Mouse (Mus musculus) cerebral cortex, adult 2 months (tissue): ENCODE results near the gene Glt6d1.

Experiments used
- WGBS: fragments of 180-500 bp; shearing (Covaris S2); methylation state at CpG from one replicate; pipeline ENCODE4 v1.1.7; 2018; 5-methylcytosine and 5-hydroxymethylcytosine counted together

Glt6d1 gene

GRCm38 (mm10) chr2:25797635-25798034 is 18.0 kb downstream of the Glt6d1 start:
- 46% methylated on average over 2 of the region's 2 CpGs for WGBS

DNA sequence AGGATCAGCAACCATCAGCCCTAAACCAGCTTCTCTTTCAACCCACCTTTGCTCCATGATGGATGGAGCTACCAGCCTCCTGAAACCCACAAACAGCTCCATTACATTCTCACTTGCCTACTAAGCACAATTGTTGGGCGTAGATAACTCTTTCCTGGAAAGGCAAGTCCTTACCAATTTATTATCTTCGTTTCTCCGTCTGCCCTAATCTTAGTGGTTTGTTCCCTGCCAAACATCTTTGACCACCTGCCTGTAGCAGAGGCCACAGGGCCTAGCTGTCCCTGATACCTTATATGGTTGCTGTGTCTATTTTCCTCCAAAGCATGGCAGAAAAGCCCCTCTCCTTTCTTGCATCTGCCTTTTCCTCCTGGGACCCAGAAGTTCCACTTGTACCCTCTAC is 26.6 kb downstream of the Glt6d1 start:
- 91% methylated on average over 3 of the region's 3 CpGs for WGBS

- WGBS: 63% methylated on average over 5 of the region's 5 CpGs
Measured at GRCm38 (mm10) chr2:25785573-25786322, 29.9 kb downstream of the Glt6d1 start.

DNA sequence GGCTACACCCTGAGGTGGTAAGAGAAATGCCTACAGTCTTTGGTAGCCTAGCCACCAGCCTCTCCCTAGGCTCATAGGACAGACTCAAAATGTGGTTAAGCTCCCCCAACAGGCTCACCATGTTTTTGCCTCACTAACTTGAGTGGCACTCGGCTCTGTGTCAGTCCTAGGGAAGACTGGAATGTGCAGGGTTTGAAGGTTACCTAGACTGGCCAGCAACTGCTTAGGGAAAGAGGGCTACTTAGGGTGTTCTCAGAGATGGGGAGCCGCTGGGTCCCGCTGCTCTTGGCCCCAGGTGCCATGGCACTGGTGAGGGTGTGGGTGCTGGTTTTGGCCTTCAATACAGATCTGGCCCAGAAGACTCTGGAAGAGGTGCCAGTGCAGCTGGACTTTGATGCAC is 33.7 kb downstream of the Glt6d1 start, which contains the start of gene Gm13539:
Gene Gm13539 (plus strand): TSS at position 301 of the 400 bp plus-strand sequence.
- WGBS: 92% methylated on average over 3 of the region's 3 CpGs

GRCm38 (mm10) chr2:25780921-25781320 is 34.7 kb downstream of the Glt6d1 start:
- 78% methylated on average over 4 of the region's 4 CpGs for WGBS

GRCm38 (mm10) chr2:25779076-25779475 is 36.6 kb downstream of the Glt6d1 start:
- 88% methylated on average over 9 of the region's 9 CpGs for WGBS

- 94% methylated on average over 1 of the region's 1 CpGs for WGBS
Measured at GRCm38 (mm10) chr2:25776717-25777116, 38.9 kb downstream of the Glt6d1 start, which contains the start of gene Lcn11. Gene Lcn11, plus strand, starts transcription at chr2:25777017.

DNA sequence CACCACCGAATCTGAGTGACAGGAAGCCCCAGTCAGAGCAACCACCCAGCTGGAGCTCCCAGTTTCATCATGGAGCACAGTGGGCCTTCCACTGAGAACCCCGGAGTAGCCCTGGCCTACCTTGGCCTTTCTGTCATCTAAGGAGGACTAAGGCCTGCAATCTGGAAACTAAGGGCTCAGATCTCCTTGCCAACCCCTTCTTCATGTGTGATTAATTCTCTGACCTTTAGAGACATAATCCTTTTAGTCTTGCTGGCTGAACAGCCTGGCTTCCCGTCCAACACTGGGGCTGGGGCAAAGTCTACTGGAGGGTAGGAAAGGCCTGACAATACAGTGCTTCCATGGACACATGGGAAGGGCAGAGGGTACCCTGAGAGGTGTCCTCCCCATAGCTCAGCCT is 39.7 kb downstream of the Glt6d1 start:
- 80% methylated on average over 3 of the region's 3 CpGs for WGBS

- WGBS: 82% methylated on average over 2 of the region's 2 CpGs
Measured at GRCm38 (mm10) chr2:25774640-25775039, 41.0 kb downstream of the Glt6d1 start.

- 89% methylated on average over 2 of the region's 2 CpGs for WGBS
Measured at GRCm38 (mm10) chr2:25773507-25773906, 42.1 kb downstream of the Glt6d1 start.

DNA sequence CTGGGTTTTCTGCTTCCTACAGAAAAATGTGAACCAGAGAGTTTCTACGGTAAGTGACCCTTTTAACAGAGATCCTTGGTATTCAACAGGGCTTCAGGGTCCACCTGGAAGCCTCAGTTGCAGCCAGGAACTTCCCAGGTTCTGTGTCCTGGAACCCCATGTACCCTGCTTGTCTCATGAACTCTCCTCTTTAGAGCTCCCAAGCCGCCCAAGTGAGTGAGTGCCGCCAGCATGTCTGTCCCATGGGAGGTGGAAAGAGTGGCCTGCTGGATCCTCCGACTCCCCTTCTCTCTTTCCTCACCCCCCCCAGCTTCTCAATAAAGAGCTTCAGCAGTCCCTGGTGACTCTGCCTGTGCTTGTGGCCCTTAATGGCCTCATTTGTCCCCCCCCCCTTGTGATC is 47.9 kb downstream of the Glt6d1 start:
- WGBS: 89% methylated on average over 4 of the region's 4 CpGs

GRCm38 (mm10) chr2:25765269-25765668 is 50.4 kb downstream of the Glt6d1 start, which contains the start of gene Lcn3:
Gene Lcn3, plus strand, starts transcription at chr2:25765569.
- 44% methylated on average over 2 of the region's 2 CpGs for WGBS

GRCm38 (mm10) chr2:25758064-25758625 is 57.5 kb downstream of the Glt6d1 start:
- WGBS: 55% methylated on average over 4 of the region's 4 CpGs

DNA sequence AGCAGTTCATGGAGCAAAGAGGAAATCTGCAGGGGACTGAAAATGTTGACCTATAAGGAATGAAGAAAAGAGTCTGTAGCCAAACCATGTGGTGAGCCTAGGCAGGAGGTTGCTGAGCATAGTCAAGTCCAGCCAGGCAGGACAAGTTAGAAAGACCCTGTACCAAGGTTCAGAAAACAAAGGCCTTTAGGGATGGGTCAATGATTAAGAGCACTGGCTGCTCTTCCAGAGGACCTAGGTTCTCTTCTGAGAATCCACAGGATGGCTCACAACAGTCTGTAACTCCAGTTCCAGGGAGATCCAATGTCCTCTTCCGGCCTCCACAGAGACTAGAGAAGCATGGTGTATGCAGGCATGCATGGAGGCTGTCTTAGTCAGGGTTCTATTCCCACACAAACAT is 61.4 kb downstream of the Glt6d1 start:
- 100% methylated on average over 1 of the region's 1 CpGs for WGBS
